13 mouse cellular contexts compared by ENCODE assay signal in the genomic region with DNA sequence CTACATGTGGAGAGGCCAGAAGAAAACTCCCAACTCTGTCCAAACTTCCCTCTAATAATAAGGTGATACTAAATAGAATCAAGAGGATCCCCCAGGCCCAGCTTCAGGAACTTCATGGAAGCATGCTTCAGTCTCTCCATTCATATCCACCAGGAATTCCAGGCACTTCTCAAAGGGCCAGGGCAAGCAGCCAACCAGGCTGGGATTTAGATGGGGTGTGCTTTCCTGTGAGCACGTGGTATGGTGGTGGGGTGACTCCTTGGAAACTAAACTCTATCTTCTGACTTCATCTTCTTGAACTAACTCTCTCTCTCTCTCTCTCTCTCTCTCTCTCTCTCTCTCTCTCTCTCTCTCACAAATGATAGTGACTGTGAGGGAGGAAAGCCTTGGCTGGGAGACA.
DNase-seq lines count a peak whose midpoint lies in the region; ATAC-seq lines count a peak whose summit lies in the region.
"Had no signal": no experiment of that assay in that cellular context is flagged by ENCODE, and none has a peak within 500 bp of the region (broad histone marks: within the 10 kb centered on the region; RNA-seq: fewer than 3 reads in every experiment).

No protein-coding gene starts in this region.

- H3K27ac ChIP-seq in heart, embryonic 11.5 days (ENCODE audit: low read depth, low read length): no peak overlapping the region
- H3K27ac ChIP-seq in heart, embryonic 15.5 days: peak overlapping the region; percentile 66
- H3K27ac ChIP-seq in limb, embryonic 15.5 days: peak overlapping the region; percentile 38; the same call in 1 of the 2 replicates
- no peak overlapping the region for H3K27ac ChIP-seq in forebrain, embryonic 10.5 days
- H3K27ac ChIP-seq in midbrain, embryonic 14.5 days (replicated peaks; ENCODE audit: low read depth, low read length): no peak overlapping the region

- no peak overlapping the region for H3K9ac ChIP-seq in heart, embryonic 11.5 days (ENCODE audit: low read depth, low read length)
- H3K9ac ChIP-seq in heart, embryonic 15.5 days: no peak overlapping the region
- H3K9ac ChIP-seq in limb, embryonic 15.5 days: no peak overlapping the region
- no peak overlapping the region for H3K9ac ChIP-seq in midbrain, embryonic 14.5 days (replicated peaks; ENCODE audit: low read length)
- H3K9ac ChIP-seq: liver, postnatal 0 days had no signal

- ATAC-seq in heart, embryonic 11.5 days (replicated peaks; ENCODE audit: insufficient number of reproducible peaks, low FRiP score, low TSS enrichment): no peak
- ATAC-seq in heart, embryonic 15.5 days (replicated peaks; ENCODE audit: insufficient number of reproducible peaks, insufficient read depth, low FRiP score, low read depth): no peak
- ATAC-seq in limb, embryonic 15.5 days (ENCODE audit: insufficient number of reproducible peaks, low FRiP score, low TSS enrichment, low read depth): no peak
- no peak for ATAC-seq in midbrain, embryonic 14.5 days (ENCODE audit: low FRiP score, low TSS enrichment)
- no peak for ATAC-seq in inflammation-experienced regulatory T-cells, adult 6 months
- ATAC-seq: liver, postnatal 0 days had no signal

- H3K27me3 ChIP-seq in heart, embryonic 11.5 days (ENCODE audit: control insufficient read depth, insufficient read depth, low read length): no peaks in the 10 kb centered on the region
- H3K27me3 ChIP-seq in heart, embryonic 15.5 days: no peaks in the 10 kb centered on the region
- H3K27me3 ChIP-seq in limb, embryonic 15.5 days: no peaks in the 10 kb centered on the region
- no peaks in the 10 kb centered on the region for H3K27me3 ChIP-seq in forebrain, embryonic 10.5 days (ENCODE audit: poor library complexity, severe bottlenecking)
- H3K27me3 ChIP-seq in midbrain, embryonic 14.5 days (ENCODE audit: control insufficient read depth, insufficient read depth, low read length): no peaks in the 10 kb centered on the region
- H3K27me3 ChIP-seq: CH12.LX had no signal

- WGBS in heart, embryonic 11.5 days (ENCODE audit: insufficient replicate concordance): 28% methylated on average over 1 of the region's 1 CpGs
- WGBS in heart, embryonic 15.5 days: 8% methylated on average over 1 of the region's 1 CpGs
- WGBS in limb, embryonic 15.5 days: 14% methylated on average over 1 of the region's 1 CpGs
- 71% methylated on average over 1 of the region's 1 CpGs for WGBS in forebrain, embryonic 10.5 days
- WGBS in midbrain, embryonic 14.5 days: 52% methylated on average over 1 of the region's 1 CpGs

- DNase-seq in heart, adult 18-20 months: peak; percentile 80 to 82
- DNase-seq in adrenal gland, postnatal 36 days: peak; percentile 46 to 73
- DNase-seq in forebrain, embryonic 10.5 days (ENCODE audit: extremely low spot score, low spot score): no peak
- DNase-seq in midbrain, embryonic 14.5 days: no peak
- DNase-seq: liver, postnatal 0 days; right cerebral cortex, postnatal 25 days; thymus, postnatal 14 days had no signal

- H3K4me2 ChIP-seq in heart, embryonic 11.5 days: no peak overlapping the region
- 0 out of 2 replicates have a peak overlapping the region, but pooled peaks have one; percentile 17 for H3K4me2 ChIP-seq in heart, embryonic 15.5 days
- no peak overlapping the region for H3K4me2 ChIP-seq in limb, embryonic 15.5 days
- H3K4me2 ChIP-seq in midbrain, embryonic 14.5 days (ENCODE audit: low read length): no peak overlapping the region

- no peak overlapping the region for H3K4me3 ChIP-seq in heart, embryonic 11.5 days (ENCODE audit: low read depth, low read length)
- no peak overlapping the region for H3K4me3 ChIP-seq in heart, embryonic 15.5 days
- no peak overlapping the region for H3K4me3 ChIP-seq in limb, embryonic 15.5 days
- H3K4me3 ChIP-seq in forebrain, embryonic 10.5 days: no peak overlapping the region
- H3K4me3 ChIP-seq in midbrain, embryonic 14.5 days (replicated peaks; ENCODE audit: low read depth, low read length): no peak overlapping the region
- H3K4me3 ChIP-seq: erythroblast, embryonic 14.5 days had no signal

- no peaks in the 10 kb centered on the region for H3K9me3 ChIP-seq in heart, embryonic 11.5 days (replicated peaks; ENCODE audit: control insufficient read depth, low read length)
- no peaks in the 10 kb centered on the region for H3K9me3 ChIP-seq in heart, embryonic 15.5 days (replicated peaks)
- H3K9me3 ChIP-seq in limb, embryonic 15.5 days: no peaks in the 10 kb centered on the region
- H3K9me3 ChIP-seq in forebrain, embryonic 10.5 days: no peaks in the 10 kb centered on the region
- no peaks in the 10 kb centered on the region for H3K9me3 ChIP-seq in midbrain, embryonic 14.5 days (ENCODE audit: control insufficient read depth, low read length)

- no peaks in the 10 kb centered on the region for H3K36me3 ChIP-seq in heart, embryonic 11.5 days (ENCODE audit: control insufficient read depth, insufficient read depth, low read length)
- no peaks in the 10 kb centered on the region for H3K36me3 ChIP-seq in heart, embryonic 15.5 days
- peaks cover 5% of the 10 kb centered on the region; the same call in 1 of the 2 replicates for H3K36me3 ChIP-seq in limb, embryonic 15.5 days
- H3K36me3 ChIP-seq in forebrain, embryonic 10.5 days (replicated peaks): no peaks in the 10 kb centered on the region; the same call in 1 of the 2 replicates
- no peaks in the 10 kb centered on the region for H3K36me3 ChIP-seq in midbrain, embryonic 14.5 days (ENCODE audit: control insufficient read depth, insufficient read depth, low read length)

- peaks cover 29% of the 10 kb centered on the region for H3K4me1 ChIP-seq in heart, embryonic 11.5 days (ENCODE audit: control insufficient read depth, insufficient read depth, low read length)
- H3K4me1 ChIP-seq in heart, embryonic 15.5 days (replicated peaks): peaks cover 70% of the 10 kb centered on the region
- H3K4me1 ChIP-seq in limb, embryonic 15.5 days: peaks cover 56% of the 10 kb centered on the region
- peaks cover 47% of the 10 kb centered on the region for H3K4me1 ChIP-seq in forebrain, embryonic 10.5 days
- H3K4me1 ChIP-seq in midbrain, embryonic 14.5 days (ENCODE audit: control insufficient read depth, insufficient read depth, low read length): peaks cover 37% of the 10 kb centered on the region

Comparison
In these comparisons a context has a peak if more than half of its experiments do, and no peak if none do; other contexts are left out.
1. H3K27ac ChIP-seq: peak in heart, embryonic 15.5 days (single experiment) and limb, embryonic 15.5 days (single experiment); none in heart, embryonic 11.5 days (single experiment), forebrain, embryonic 10.5 days (single experiment) and midbrain, embryonic 14.5 days (single experiment).
2. DNase-seq: peak in heart, adult 18-20 months (2 of 2) and adrenal gland, postnatal 36 days (2 of 2); none in forebrain, embryonic 10.5 days (single experiment) and midbrain, embryonic 14.5 days (single experiment).